Mouse (Mus musculus) midbrain, embryonic 11.5 days (tissue): ENCODE results near the gene Il21r. TPM values are rescaled to one million over a fixed set of nuclear protein-coding genes. Genes with fewer than 3 reads are reported as not detected.

Experiments
- ATAC-seq: fragments of 200-750 bp; cut with Nextera tagmentation; 2 replicates; pipeline ENCODE4 v1.8.0; 2017; ENCODE audit warnings: moderate TSS enrichment, moderate library complexity; ENCODE audit not compliant: low FRiP score
- DNase-seq: peaks from one replicate; pipeline ENCODE4 v3.0.0; 2015; ENCODE audit warnings: low spot score; ENCODE audit errors: missing footprints
- H3K27ac ChIP-seq: fragments of 300-500 bp; sonication (generic); 2 replicates; pipeline ENCODE4 v1.5.1; 2014; ENCODE audit warnings: low read depth, low read length
- H3K27me3 ChIP-seq: fragments of 300-500 bp; sonication (generic); 2 replicates; pipeline ENCODE4 v1.6.1; 2014; ENCODE audit warnings: mild to moderate bottlenecking, low read length, moderate library complexity, mixed read lengths; ENCODE audit not compliant: control insufficient read depth, insufficient read depth
- H3K36me3 ChIP-seq: fragments of 300-500 bp; sonication (generic); 2 replicates; pipeline ENCODE4 v1.6.1; 2014; ENCODE audit warnings: mild to moderate bottlenecking, low read length, moderate library complexity, mixed read lengths; ENCODE audit not compliant: control insufficient read depth, insufficient read depth
- H3K4me1 ChIP-seq: fragments of 300-500 bp; sonication (generic); 2 replicates; pipeline ENCODE4 v1.6.1; 2014; ENCODE audit warnings: low read length; ENCODE audit not compliant: control insufficient read depth, insufficient read depth
- H3K4me2 ChIP-seq: fragments of 300-500 bp; sonication (generic); 2 replicates; pipeline ENCODE4 v1.6.1; 2014; ENCODE audit warnings: mild to moderate bottlenecking, moderate library complexity
- H3K4me3 ChIP-seq: fragments of 300-500 bp; sonication (generic); 2 replicates; pipeline ENCODE4 v1.5.1; 2014; ENCODE audit warnings: low read depth, low read length
- H3K9ac ChIP-seq: fragments of 300-500 bp; sonication (generic); 2 replicates; pipeline ENCODE4 v1.6.1; 2014; ENCODE audit warnings: low read length
- H3K9me3 ChIP-seq: fragments of 300-500 bp; sonication (generic); 2 replicates; pipeline ENCODE4 v1.6.1; 2016; ENCODE audit warnings: low read length; ENCODE audit not compliant: control insufficient read depth
- WGBS: fragments of 180-500 bp; shearing (Covaris S2); extraction: QIAGEN DNeasy Blood & Tissue Kit; methylation state at CpG from one replicate; pipeline ENCODE4 v1.1.7; 2014; 5-methylcytosine and 5-hydroxymethylcytosine counted together
- polyA plus RNA-seq: library from polyadenylated mRNA; unstranded; fragments of >200 nt; fragmentation: Nextera tagmentation; extraction: Ambion mirVana; gene quantifications from 2 replicates; pipeline ENCODE4 v1.2.1, GENCODE M21; 2014

The Il21r gene
- polyA plus RNA-seq, 1 experiment from 2014 or later: 0.36 TPM

GRCm38 (mm10) chr7:125678756-125679155 is 75.5 kb downstream of the Il21r start:
- no peak overlapping the region for H3K4me2 ChIP-seq
- H3K36me3 ChIP-seq: peaks cover 43% of the 10 kb centered on the region
- ATAC-seq (0 out of 2 replicates have a peak, but pooled peaks have one; percentile 24), DNase-seq (no peak)
- no peaks in the 10 kb centered on the region for H3K9me3 ChIP-seq
- no peak overlapping the region for H3K9ac ChIP-seq
- H3K27ac ChIP-seq: no peak overlapping the region; the same call in 1 of the 2 replicates
- no peaks in the 10 kb centered on the region for H3K4me1 ChIP-seq
- WGBS: 67% methylated on average over 8 of the region's 8 CpGs
- H3K4me3 ChIP-seq: no peak overlapping the region
- no peaks in the 10 kb centered on the region for H3K27me3 ChIP-seq

GRCm38 (mm10) chr7:125679936-125680335 is 76.7 kb downstream of the Il21r start:
- ATAC-seq (no peak), DNase-seq (no peak)
- Histone ChIP-seq H3K4me2 (no peak overlapping the region), H3K4me3 (no peak overlapping the region), H3K36me3 (peaks cover 34% of the 10 kb centered on the region), H3K9ac (no peak overlapping the region), H3K9me3 (no peaks in the 10 kb centered on the region), H3K4me1 (no peaks in the 10 kb centered on the region), H3K27ac (no peak overlapping the region), H3K27me3 (no peaks in the 10 kb centered on the region)
- WGBS: 60% methylated on average over 9 of the region's 9 CpGs

Other genes with a start within 250 kb of the Il21r start
- 9.5 TPM in 2 replicates for gene Kdm8, start 158.8 kb upstream of the Il21r start, polyA plus RNA-seq
- gene Nsmce1, start 111.8 kb upstream of the Il21r start, polyA plus RNA-seq: 115 and 128 TPM in 2 replicates
- gene Il4ra, start 51.3 kb upstream of the Il21r start, polyA plus RNA-seq: 2.6 and 3.5 TPM in 2 replicates
- gene Gtf3c1, start 104.4 kb downstream of the Il21r start, polyA plus RNA-seq: 29.6 and 32.0 TPM in 2 replicates
- 7.5 and 7.9 TPM in 2 replicates for gene D430042O09Rik, start 104.5 kb downstream of the Il21r start, polyA plus RNA-seq